Mouse (Mus musculus) ovary, postnatal 36 days (tissue): ENCODE measurements around the gene Il23r.
A peak's percentile ranks its signal among the peaks of the same experiment; 100 is the strongest.
"Not testable (repeated sequence)": the region's sequence is repeated elsewhere in the genome, so short reads cannot be mapped to it uniquely, and the experiment has no call there.

Source experiments
- DNase-seq: peaks from one replicate; pipeline ENCODE4 v3.0.0; 2022; ENCODE audit warnings: low spot score, mixed read lengths

The Il23r gene

DNA sequence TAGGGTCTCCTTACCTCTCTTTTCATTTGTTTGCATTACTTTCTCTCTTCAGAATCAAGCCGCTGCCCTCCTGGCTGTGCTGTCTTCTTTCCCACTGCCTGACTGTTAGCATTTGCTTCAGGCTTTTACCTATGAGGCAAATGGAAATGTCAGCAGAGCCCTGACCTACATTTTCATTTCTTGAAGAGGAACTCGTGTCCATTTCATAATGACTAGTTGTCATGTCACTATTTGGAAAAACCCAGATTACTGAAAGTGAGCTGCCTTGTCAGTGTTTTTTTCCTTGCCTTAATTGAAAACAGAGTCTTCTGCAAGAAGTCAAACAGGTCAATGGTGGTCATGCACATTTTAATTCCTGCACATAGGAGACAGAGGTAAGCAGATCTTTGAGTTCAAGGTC, at the start of gene Il23r:
TSS of gene Il23r (minus strand) at position 101 of the 400 bp plus-strand sequence.
- no peak for DNase-seq

DNA sequence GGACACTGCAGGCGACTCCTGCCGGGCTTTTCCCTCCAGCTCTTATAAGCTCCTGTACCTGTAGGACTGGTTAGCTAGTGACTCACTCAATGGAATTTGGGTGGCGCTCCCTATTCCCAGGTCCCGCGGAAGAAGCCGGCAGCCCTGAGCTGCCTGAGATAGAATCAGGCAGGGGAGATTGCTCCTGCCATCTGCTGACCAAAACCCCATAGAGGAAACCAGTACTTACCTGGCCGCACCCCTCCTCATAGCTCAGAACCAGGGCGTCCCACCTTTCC, 44.1 kb upstream of the Il23r start, which contains the start of gene Tacstd2:
TSS of gene Tacstd2 (minus strand) at position 20 of the 278 bp plus-strand sequence.
- no peak for DNase-seq

DNA sequence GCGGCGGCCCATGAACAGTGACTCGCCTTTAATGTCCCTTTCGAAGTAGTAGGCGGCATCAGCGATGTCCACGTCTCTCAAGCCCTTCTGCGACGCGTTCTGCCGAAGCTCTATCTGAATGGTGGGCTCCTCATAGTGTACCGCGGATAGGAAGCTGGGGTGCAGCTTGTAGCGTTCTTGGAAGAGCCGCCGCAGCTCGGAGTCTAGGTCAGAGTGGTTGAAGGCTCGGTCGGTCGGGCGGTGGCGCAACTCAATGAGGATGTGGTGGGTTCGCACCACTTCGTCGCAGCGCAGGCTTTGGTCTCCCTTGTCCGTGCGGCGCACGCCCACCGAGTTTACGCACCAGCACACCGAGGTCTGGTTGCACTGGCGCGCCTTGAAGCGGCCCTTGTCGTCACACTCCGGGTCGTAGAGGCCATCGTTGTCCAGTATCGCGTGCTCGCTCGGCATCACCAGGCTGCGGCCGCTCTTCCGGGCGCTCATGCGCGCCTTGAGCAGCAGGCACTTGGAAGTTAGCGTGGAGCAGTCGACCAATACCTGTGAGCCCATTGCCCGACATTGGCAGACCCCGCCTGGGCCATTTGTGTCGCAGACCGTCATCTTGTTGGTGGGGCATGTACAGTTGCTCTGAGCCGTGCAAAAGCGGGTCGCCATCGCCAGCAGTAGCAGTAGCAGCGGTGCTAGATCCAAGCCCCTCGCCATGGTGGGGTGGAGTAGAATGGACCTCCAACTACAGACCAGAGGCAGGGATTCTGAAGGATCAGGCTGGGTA, 43.5 kb upstream of the Il23r start:
- no peak for DNase-seq

DNA sequence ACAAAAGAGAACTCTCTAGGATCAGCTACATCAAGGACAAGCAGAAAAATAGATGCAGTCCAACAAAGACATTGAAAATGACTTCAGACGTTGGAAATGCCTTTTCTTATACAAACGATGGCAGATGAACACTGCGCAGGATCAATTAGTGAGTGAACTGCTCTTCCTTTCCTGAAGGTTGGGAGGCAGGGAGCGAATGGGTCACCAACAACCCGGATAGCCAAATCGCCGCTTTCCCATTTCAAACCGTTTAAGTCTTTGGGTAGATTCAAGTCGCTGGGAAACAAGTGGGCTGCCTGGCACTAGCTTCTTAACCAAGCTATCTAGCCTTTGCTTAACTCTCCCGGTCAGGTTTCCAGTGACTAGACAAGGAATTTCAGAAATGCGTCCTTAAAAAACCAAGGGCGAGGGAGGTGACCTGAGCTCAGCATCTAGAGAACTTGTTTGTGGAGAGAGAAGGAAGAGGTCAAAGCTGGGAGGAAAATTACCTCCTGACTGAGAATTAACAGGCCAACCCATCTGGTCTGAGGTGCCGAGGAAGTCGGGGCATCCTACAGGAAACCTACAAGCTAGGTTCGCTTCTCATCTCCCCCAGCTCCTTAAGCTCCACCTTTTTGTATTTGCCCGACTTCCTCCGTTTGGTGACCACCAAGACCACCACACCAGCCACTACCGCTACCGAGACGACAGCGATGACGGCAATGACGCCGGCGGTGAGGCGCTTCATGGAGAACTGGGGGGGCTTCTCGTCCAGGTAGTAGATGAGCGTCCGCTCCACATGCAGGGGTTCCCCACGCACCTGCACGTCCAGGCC, 42.7 kb upstream of the Il23r start:
- DNase-seq: no peak

DNA sequence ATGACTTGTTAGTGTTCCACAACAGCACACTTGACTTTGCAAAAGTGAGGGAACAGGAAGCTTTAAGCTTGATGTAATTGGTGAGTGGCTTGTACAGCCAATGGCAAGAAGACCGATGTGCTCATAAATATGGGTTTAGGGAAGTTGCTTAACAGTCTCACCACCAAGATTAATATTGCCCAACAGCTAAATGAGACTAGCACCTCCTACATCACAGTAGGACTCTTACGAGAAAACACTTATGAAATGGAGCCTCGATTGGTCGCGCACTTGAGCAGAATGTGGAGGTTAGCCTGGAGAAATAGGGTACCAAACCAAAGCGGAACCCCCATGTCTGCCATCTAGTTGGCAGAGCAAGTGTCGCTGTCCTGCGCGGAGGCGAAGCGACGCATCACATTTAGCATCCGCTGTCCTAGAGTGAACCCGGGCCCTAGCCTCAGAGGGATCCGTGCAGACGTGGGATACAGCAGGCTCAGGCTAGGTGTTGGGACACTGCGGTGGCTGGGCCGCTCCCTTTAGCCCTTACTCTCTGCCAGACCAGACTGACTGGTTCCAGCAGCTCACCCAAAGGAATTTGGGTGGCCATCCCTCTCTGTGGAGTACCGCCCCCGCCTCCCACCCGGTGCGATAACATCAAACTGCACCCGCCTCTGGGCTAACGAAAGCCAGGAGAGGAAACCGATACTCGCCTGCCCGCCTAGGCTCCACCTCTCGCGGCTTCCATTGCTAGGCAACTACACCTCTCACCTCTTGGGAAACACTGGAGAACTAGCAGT, 41.2 kb upstream of the Il23r start:
- DNase-seq: peak; percentile 13

DNA sequence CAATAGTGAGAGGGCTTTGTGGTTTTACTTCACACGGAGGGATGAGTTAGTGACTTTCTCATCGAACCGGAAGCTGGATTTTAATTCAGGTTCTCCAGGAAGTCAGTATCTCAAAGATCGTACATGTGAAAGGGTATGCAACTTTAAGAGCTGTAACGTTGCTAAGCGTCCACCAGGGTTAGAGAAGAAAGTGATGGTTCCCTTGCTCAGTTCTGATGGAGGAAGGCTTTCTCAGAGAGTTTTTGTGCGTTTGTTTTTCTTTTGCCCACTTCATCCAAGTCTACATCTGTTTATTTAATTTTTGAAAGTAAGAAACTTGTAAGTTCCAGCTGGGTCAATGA, 40.1 kb upstream of the Il23r start:
- DNase-seq: no peak

DNA sequence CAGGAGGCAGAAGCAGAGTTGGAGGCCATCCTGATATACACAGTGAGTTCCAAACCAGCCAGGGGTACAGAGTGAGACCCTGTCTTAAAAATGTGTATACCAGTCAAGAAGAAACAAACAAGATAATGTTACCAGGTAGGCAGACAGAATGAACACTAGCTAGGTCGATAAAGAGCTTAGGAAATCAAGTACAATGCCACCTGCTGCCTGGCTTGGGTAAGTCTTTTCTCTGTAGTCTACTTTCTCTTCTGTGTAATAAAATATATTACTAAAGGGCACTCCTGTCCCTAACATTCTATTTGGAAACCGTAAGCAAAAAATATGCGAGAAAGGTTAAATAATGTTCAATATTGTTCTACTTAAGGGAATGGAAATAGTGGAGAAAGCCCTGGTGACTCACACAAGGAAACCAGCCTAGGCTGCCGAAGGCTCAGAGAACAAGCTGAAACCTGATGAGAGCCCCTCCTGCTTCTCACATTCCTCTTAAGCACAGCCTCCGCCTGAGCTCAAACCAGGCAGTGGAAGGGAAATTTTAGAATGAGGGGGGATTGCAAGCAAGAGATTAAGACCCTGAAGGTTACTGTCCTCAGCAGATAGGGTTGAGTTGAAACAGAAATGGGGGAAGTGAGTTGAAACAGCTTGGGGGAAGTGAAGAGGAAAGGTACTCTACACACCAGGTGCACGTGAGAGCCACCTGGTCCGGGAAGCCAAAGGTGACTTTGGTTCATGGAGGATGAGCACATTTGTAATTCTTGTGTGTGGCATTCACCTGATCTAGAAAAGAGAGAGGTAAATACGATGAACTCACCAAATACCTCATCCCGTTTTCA, 39.6 kb upstream of the Il23r start:
- no peak for DNase-seq

DNA sequence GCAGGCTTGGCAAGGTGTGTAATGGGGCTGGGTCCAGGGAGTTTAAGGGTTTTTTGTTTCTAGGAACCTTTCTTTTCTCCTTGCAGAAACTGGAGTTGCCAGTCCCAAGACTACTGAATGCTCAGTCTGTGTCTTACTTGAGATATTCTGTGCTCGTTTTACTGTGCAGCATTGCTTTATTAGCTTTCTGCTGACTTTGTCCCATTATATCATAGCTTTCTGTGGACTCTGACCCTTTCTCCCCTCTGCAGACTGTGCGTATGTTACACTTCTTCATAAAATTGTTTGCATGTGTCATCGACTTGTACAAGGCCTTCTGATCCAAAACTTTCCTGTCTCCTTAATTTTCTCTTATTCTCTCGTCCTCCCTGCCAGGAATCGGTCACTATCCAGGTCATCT, 34.7 kb upstream of the Il23r start:
- no peak for DNase-seq

DNA sequence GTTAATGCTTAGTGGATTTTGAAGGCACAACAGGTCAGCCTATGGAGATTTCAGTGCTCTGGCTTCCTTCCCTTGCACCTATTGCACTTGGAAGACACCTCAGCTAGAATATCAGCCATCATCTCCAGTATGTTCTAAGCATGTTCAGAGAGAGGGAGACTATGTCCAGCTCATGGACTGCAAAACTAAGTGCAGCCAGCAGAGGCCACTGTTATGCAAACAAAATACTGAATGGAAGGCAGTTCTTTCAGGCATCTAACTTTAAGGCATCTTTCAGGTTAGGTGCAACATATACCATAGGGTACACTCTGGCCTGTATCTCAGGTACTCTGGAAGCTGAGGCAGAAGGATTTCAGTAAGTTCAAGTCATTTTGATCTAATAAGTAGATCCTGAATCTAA, 19.1 kb upstream of the Il23r start:
- no peak for DNase-seq

DNA sequence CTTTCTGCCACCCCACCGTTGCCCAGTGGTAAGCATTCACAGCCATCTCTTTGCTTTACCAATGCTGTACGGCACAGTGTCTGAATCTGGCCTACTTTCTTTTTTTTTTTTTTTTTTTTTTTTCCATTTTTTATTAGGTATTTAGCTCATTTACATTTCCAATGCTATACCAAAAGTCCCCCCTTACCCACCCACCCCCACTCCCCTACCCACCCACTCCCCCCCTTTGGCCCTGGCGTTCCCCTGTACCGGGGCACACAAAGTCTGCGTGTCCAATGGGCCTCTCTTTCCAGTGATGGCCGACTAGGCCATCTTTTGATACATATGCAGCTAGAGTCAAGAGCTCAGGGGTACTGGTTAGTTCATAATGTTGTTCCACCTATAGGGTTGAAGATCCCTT, 10.3 kb upstream of the Il23r start:
- DNase-seq: not testable (repeated sequence)

DNA sequence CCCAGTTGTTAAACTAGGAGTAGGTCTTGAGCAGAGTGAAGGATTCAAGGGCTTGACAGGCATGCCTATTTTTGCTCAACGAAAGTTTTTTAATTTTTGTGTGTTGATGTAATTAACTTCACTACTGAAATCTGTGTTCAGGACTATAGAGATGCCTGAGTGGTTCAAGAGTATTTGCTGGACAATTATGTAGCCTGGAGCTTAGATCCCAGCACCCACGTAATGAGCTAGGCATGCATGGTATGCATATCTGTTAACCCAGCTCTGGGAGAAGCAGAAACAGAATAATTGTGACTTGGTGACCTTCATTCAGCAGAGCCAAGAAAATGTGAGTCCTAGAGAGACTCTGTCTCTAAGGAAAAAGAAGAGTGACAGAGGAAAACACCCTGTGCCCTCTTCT, 10.6 kb downstream of the Il23r start:
- no peak for DNase-seq

DNA sequence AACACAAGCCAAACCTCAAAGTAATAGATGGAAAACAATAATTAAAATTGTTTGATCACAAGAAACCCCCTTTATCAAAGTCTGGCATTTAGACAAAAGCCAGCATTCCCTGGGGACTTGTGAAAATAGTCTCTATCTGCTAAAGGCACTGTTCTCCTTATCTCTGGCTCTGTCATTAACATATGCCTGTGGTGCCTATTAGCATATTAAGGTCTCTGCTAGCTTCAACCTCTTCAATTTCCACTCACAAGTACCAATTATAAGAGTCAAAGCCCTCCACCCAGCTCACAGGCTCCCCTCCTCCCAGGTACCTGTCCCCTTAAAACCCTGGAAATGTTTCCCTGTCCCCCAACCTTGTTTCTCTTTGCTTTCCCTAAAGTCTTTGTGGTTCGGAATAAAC, 20.4 kb downstream of the Il23r start:
- DNase-seq: no peak

DNA sequence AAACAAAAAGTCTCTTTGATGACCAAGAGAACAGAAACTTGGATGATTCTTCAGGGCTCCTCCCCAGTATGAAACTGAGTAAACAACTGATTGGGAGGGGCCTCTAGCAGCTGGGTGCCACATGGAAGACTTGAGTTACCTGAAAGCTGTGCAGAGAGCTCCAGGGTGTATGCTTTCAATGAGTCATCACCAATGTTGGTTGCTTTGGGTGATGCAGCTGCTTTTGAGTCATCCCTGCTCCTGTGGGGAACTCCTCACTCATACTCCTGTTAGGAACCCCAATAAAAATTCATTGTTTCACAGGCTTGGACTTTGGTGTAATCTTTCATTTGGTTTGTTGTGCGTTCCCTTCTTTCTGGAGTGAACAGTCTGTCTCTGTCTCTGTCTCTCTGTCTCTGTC, 32.2 kb downstream of the Il23r start:
- DNase-seq: no peak

DNA sequence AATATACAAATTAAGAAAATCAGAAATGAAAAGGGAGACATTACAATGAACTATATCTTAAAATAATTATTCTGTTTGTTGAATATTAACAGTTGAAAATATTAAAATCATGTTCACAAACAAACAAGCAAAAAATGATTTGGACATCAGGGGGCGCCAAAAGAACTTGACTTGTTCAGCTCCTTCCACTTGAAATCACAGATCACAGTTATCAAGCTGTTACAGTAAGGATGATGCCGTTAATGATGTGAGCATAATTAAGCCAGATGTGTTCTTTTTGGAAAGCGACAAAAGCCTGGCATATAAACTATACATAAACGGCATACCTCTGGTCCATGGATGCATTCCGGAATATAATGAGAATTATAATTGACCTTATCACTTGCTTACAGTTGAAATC, 40.3 kb downstream of the Il23r start:
- DNase-seq: no peak

DNA sequence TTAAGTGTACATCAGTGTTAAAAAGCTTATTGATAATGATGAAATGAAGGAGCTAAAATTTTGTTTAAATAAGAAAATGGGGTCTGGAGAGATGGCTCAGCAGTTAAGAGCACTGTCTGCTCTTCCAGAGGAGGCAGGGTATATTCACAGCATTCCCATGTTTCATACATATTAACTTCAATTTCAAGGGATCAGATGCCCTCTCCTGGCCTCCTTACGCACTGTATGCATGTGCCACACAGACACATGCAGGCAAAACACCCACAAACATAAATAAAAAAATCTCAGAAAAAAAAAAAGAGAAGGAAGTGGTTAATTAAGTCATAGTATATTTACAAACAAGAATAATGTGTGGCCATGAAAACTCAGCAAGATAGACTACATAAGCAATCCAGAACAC, 45.8 kb downstream of the Il23r start:
- no peak for DNase-seq

DNA sequence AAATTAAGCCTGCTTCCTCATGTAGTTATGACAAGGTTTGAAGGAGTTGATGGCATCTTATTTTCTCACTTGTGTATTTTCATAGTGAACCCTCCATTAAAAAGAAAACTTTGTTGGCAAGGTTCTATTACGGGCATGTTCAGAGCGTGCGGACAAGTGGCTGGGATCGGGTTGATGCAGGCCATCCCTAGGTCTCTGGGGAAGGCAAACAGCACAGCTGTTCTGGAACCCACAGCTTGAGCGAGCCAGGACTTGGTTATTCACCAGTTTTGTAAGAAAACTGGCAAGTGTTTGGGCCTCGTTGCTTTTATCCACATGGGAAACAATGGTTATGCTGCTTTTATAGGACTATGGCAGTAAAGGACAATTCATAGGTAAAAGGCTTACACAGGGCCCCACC, 48.5 kb downstream of the Il23r start:
- DNase-seq: no peak

DNA sequence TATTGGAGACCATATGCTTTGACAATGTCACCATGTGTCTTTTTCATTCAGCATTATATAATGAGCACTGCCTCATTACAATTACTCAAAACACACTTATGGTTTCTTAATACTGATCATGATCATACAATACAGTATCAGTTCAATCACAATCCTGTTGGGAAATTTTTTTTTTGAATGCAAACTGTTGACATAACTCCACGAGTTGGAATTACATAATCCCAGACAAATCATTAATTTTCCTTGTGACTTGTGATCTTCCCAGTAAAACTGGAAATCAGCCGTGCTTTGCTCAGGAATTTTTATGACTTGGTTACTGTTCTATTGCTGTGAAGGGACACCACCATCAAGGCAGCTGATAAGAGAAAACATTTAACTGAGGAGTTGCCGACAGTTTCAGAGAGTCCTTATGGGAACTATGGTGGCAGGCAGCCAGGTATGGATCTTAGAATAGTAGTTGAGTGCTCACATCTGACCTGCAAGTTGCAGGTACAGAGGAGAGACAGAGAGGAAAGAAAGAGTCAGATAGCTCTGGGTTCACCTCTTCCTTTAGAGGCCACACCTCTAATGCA, 53.8 kb downstream of the Il23r start:
- no peak for DNase-seq

DNA sequence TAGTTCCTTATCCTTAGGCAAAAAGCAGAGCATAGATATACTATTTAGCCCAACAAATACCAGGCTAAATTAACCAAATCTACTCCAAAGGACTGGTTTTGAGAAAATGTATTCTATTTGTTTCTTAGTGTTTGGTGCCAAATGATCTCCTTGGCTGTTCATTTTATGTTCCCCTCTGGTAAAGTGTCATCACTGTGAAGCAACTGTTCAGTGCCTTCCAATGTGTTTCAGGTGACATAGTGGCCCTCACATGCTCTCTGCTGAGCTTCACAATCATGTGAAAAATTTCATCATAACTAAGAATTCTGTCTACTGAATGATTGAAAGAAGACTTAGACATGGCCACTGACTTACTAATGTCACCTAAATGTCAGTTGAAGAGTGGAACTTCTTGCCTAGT, 54.6 kb downstream of the Il23r start:
- DNase-seq: no peak

DNA sequence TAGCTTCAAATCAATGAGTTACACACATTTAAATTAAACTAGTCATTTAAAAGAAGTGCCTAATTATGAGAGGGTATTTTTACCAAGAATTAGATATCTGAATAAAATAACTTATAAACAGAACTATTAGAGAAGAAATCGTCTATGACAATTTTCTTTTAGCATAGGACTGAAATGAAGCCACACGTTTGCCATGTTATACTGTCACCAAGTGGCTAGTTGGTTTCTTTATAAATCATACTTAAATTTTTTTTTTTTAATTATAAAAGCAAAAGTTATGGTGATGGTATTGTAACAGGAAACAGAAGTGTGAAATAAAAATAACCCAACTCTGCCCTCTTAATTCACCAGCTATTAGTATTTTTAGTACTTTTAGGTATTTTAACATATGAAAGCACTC, 55.4 kb downstream of the Il23r start:
- DNase-seq: no peak

DNA sequence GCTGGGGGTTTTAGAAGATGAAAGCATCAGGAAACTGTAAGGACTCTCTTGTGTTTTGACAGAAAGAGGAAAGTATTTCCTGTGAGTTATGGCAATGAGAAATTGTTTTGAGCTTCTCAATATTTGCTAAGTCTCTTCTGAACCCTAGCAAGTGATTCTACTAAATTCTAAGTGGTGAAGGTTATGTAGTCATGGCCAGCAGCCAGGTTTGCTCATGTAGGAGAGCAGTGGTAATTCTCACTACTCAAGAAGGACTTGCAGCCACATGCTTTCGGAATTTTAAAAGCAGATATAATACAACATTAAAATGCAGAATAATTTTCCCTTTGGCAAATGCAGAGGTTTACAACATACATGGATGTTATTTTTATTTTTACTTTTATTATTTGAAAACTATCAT, 55.9 kb downstream of the Il23r start:
- DNase-seq: no peak

DNA sequence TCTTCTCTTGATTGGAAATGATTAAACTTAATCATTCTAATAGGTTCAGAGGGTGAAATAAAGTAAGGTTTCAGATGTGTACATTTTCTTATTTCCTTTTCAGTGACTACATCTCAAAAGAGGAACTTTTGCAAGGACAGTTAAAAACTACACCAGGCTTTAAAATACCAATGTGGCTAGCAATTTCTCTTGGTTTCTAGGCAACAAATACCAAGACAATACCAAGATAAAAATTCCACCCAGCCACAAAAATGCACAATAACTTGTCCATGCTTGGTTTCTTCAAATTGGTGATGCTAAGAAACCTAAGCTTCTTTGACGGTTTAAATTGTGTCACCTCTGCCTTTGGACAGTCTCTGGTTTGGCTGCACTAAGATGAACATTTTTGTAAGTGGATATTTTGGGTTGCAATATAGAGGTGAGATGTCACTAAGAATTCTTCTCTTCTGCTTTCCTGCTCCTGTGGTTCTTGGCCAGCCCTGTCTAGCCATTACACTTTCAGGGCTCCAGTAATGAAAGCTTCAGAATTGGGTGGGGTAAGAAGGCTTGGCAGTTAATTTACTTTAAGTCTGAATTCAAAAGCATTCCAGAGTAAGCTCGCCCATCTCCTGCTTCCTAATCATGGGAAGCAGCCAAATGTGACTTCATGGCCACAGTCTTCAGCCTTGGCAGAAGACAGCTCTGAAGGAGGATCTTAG, 56.8 kb downstream of the Il23r start:
- no peak for DNase-seq
